18 mouse cellular contexts compared by ENCODE assay signal in genomic region chr2:7796415-7796814, GRCm38 (mm10).
DNase-seq lines count a peak whose midpoint lies in the region; ATAC-seq lines count a peak whose summit lies in the region.
"Had no signal": no experiment of that assay in that cellular context is flagged by ENCODE, and none has a peak within 500 bp of the region (broad histone marks: within the 10 kb centered on the region; RNA-seq: fewer than 3 reads in every experiment).

No protein-coding gene starts in this region.

- DNase-seq in 3T3-L1 (ENCODE audit: low read depth, low spot score) = peak; percentile 1
- DNase-seq in 416B (ENCODE audit: low read depth) = peak; percentile 8
- DNase-seq in left cerebral cortex, adult 18-20 months (ENCODE audit: low spot score in 2 of 2) = no peak
- no peak for DNase-seq in layer of hippocampus, adult 9-10 months (ENCODE audit: low spot score)
- no peak for DNase-seq in urinary bladder, postnatal 25 days (ENCODE audit: low spot score)
- DNase-seq: adrenal gland, adult 2 months; adrenal gland, postnatal 14 days; B cell, adult 2 months; cerebellum, adult 11-12 months; cerebellum, adult 8-10 months; cerebellum, postnatal 10 days; forebrain, postnatal 0 days; gastrocnemius, adult 2 months; gastrocnemius, postnatal 14 days; heart, adult 11 months had no signal

- 0 out of 2 replicates have a peak, but pooled peaks have one; percentile 39 for ATAC-seq in common myeloid progenitor, adult 5-6 weeks (replicated peaks; ENCODE audit: low read depth, poor library complexity, severe bottlenecking)
- ATAC-seq: forebrain, embryonic 14.5 days; forebrain, postnatal 0 days; hindbrain, embryonic 16.5 days had no signal

Comparison
In these comparisons a context has a peak if more than half of its experiments do, and no peak if none do; other contexts are left out.
1. DNase-seq: peak in 3T3-L1 (single experiment) and 416B (single experiment); none in left cerebral cortex, adult 18-20 months (0 of 2), layer of hippocampus, adult 9-10 months (single experiment) and urinary bladder, postnatal 25 days (single experiment).